Mouse (Mus musculus) T-cell, adult 66 days (primary cell): Measurements from ENCODE around the gene Acer1. TPM values are rescaled to one million over a fixed set of nuclear protein-coding genes. Genes with fewer than 3 reads are reported as not detected.

Experiments
- total RNA-seq, 2 experiments: library from RNA; stranded (reverse); gene quantifications; 3 replicates in 1 of 2; 4 replicates in 1 of 2; pipeline ENCODE4 v1.2.4; 2023

Gene Acer1
- not detected for total RNA-seq

DNA sequence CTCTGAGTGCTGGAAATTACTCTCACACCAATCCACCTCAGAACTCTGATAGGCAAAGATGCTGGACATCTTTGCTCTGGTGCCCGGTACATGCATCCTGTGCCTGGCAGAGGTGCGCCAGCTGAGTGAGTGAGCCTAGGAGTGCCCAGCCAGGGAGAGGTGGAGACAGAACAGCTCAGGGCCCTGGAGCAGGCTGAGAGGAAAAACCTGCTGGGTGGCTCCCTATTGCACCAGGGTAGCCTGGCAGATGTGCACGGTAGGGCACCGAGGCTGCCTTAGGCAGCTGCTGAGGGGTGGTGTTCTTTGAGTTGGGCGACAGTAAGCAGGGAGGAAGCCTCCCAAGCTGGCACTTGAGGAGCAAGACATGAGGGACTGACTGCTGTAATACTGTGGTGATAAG lies at the start of gene Acer1:
Gene Acer1, minus strand, starts transcription at position 114 of the 400 bp plus-strand sequence.

DNA sequence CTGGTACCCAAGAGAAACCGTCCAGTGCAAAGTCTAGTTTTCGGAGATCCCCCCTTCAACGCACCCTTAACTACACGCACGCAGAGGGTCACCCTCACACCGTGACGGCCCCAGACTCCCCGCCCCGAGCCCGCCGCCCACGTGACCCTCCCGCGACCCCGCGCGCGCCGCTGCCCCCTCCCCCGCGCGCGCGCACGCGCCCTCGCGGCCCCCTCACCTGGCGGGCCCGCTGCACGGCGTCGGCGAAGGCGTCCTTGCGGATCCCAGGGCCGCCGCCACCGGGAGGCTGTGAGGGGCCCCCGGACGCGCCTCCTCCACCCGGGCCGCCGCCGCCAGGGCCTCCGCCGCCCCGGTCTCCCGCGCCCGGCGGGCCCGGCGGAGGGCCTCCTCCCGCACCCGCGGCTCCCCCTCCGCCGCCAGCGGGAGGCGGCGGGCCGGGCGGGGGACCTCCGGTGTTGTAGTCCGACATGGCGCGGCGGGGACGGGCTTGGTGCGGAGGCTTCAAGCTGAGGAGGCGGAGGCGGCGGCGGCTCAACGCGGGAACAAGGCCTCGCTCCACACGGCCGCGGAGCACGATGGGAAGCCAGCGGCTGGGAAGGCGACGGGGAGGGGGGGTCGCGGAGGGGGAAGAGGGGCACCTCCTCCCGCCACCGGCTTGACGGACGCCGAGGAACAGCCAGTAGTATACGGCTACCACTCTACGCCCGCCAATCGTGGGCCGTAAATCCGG lies 49.2 kb upstream of the Acer1 start, which contains the start of gene Khsrp:
Gene Khsrp, minus strand, starts transcription at position 592 of the 730 bp plus-strand sequence.

DNA sequence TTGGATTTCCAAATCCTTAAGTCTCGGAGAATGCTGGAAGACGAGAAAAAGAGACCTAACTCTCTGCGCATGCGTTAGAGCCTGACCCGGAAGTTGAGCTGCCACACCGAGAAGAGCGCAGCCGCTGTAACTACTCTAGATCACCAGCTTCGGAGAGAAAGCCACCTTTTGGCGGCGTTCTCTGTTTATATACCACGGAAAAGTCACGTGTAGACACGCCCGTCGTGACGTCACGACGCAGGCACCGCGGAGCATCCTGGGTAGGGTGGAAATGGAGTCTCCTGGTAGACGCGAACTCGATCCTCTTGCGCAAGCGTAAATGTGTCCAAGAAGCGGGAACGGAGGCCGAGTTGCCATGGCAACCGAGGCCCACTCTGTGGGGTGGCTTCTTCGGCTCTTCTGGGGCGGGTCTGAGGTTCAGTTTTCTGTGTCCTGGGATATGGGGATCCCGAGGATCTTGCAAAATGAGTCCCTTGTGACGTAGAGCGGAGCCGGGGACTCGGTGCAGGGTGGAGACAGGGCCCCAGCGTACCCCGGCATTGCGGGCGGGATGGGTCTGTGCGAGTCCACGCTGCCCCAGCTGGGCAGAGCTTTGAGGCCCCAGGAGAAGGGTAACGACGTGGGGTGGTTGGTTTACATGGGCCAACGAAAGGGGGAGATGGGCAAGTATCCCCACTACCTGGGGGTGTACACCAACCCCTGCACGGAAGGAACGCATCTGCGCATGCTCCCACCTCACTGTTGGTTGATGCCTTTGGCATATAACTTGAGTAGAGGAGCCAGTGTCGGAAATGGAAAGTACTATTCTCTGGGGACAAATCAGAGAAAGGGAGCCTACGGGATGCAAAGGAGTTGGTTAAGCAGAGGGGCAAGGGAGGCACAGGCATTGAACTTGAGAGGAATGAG lies 29.6 kb upstream of the Acer1 start, which contains the start of the genes Gtf2f1 and Gm17949:
Gene Gtf2f1, minus strand, starts transcription at position 53 of the 906 bp plus-strand sequence.
Gene Gm17949, plus strand, starts transcription at position 234 of the 906 bp plus-strand sequence.

DNA sequence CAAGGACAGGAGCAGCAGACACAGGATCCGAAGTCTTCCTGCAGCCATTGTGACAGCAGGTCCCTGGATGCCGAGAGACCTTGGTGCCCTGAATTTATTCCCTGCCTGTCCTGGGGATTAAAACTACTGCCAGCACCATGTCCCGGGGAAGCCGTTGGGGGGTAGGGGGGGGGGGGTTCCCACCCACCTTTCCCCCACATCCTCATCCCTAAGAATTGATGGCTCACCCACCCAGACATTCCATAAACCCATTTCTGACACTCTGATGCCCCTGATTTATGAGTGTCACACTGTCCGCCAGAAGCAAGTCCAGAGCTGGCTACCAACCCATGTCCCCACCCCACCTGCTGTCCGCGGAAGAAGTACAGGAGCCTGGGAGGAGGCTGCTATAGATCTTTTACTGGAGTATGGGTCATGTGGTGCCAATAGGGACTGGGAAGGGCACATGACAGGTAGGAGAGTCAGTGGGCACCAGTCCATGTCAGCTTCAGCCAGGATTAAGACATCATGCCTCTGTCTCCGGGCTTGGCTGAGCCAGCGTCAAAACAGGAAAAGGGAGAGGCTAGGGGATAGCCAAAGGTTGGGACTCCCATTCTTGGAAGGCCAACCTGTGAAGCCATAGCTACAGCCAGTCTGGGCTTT lies 18.2 kb upstream of the Acer1 start, which contains the start of gene Pspn:
Gene Pspn, minus strand, starts transcription at position 51 of the 642 bp plus-strand sequence.

GRCm38 (mm10) chr17:56997029-56997667 lies 15.2 kb upstream of the Acer1 start, which contains the start of gene Alkbh7:
Alkbh7 (plus strand) TSS chr17:56997339.

DNA sequence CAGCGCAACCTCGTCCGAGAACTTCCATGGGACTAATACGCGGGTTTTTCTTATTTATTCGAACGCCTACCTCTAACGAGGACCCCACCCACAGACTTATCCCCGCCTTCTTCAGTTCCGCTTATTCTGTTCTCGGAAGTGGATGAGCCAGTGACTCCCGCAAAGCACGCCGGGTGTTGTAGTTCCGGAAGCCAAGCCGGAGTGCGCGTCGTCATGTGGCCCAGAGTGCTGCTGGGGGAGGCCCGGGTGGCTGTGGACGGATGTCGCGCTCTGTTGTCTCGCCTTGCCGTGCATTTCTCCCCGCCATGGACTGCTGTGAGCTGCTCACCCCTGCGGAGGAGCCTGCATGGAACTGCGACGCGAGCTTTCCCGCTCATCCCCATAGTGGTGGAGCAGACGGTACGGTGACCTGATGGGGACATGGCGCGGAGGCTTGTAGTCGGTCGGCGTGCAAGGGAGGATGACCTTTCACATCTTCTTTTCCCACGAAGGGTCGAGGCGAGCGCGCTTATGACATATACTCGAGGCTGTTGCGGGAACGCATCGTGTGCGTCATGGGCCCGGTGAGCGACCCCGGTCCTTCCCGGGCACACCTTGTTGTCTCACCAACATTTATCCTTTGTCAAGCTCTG lies 8.3 kb upstream of the Acer1 start, which contains the start of gene Clpp:
Gene Clpp, plus strand, starts transcription at position 191 of the 632 bp plus-strand sequence.

DNA sequence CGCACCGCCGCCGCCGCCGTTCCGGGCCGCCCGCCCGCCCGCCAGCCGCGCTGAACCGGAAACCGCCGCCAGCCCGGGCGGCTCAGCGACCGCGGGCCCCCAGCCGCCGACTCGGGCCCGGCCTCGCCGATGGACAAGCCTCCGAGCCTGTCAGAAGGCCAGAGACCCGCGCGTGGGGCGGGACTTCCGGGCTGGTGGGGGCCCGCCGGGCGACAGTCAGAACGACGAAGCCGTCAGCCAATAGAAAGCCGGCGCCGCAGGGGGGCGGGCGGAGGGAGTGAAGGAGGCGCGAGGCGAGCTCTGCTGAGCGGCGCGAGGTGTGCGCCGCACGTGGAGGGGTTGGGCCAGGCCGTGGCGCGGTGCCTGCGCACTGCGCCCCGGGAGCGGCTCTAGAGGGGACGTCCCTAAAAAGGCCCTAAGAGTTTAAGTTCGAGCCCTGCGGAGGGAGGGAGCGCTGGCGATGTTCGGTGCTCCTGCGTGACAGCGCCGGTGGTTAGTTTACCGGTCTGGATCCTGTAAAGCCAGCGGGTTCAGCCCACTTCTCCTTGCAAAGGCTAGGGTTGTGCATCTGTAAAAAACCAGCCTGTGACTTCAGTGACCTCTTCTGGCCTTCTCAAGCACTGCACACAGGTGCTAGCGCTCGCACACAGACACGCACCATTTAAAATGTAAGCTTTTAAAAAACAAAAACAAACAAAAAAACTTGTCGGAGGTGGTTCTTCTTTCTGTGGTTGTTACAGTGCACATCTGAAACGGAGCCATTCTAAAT lies 46.4 kb downstream of the Acer1 start, which contains the start of gene Mllt1:
Gene Mllt1, minus strand, starts transcription at position 53 of the 769 bp plus-strand sequence.

Other genes starting within 250 kb of the Acer1 start
- not detected for gene Nrtn, start 224.6 kb downstream of the Acer1 start, total RNA-seq
- 10 to 100 TPM; 57.0 to 57.2 TPM for gene Dus3l, start 217.4 kb downstream of the Acer1 start, total RNA-seq
- 1 to 10 TPM; 1.2 to 1.8 TPM for gene Prr22, start 211.9 kb downstream of the Acer1 start, total RNA-seq
- gene Rfx2, start 151.1 kb downstream of the Acer1 start, total RNA-seq: 10 to 100 TPM; 18.2 to 18.7 TPM
- gene Acsbg2, start 107.7 kb downstream of the Acer1 start, total RNA-seq: not detected
- gene 1700061G19Rik, start 106.6 kb downstream of the Acer1 start, total RNA-seq: 1 to 10 TPM; 1.3 to 1.4 TPM
- gene Mllt1, start 46.7 kb downstream of the Acer1 start, total RNA-seq: 10 to 100 TPM; 38.4 to 44.5 TPM
- gene Clpp, start 8.2 kb upstream of the Acer1 start, total RNA-seq: 10 to 100 TPM; 31.2 to 33.7 TPM
- 10 to 100 TPM; 12.5 to 13.6 TPM for gene Alkbh7, start 15.2 kb upstream of the Acer1 start, total RNA-seq
- gene Pspn, start 17.9 kb upstream of the Acer1 start, total RNA-seq: 1 to 10 TPM; 2.4 to 2.7 TPM
- gene Gtf2f1, start 29.2 kb upstream of the Acer1 start, total RNA-seq: 10 to 100 TPM; 51.1 to 57.4 TPM
- not detected for gene Gm17949, start 29.3 kb upstream of the Acer1 start, total RNA-seq
- 100 to 1,000 TPM; 134 to 144 TPM for gene Khsrp, start 49.4 kb upstream of the Acer1 start, total RNA-seq
- gene Slc25a41, start 59.5 kb upstream of the Acer1 start, total RNA-seq: not detected
- 1 to 10 TPM in 1 of 2 experiments, under 1 TPM in 1; 0.99 to 1.6 TPM for gene Crb3, start 77.0 kb upstream of the Acer1 start, total RNA-seq
- 10 to 100 TPM; 27.8 to 38.7 TPM for gene Slc25a23, start 77.7 kb upstream of the Acer1 start, total RNA-seq
- gene Dennd1c, start 96.4 kb upstream of the Acer1 start, total RNA-seq: 100 to 1,000 TPM; 182 to 245 TPM
- gene Tubb4a, start 105.7 kb upstream of the Acer1 start, total RNA-seq: 1 to 10 TPM; 1.4 to 1.5 TPM
- 1 to 10 TPM; 2.0 to 3.2 TPM for gene Tnfsf9, start 123.2 kb upstream of the Acer1 start, total RNA-seq
- gene Cd70, start 167.7 kb upstream of the Acer1 start, total RNA-seq: not detected
- 10 to 100 TPM in 1 of 2 experiments, 1 to 10 TPM in 1; 7.2 to 13.8 TPM for gene Tnfsf14, start 212.1 kb upstream of the Acer1 start, total RNA-seq
- 1 to 10 TPM in 1 of 2 experiments, under 1 TPM in 1; 0.71 to 3.3 TPM for gene C3, start 246.0 kb upstream of the Acer1 start, total RNA-seq